Mouse (Mus musculus): ENCODE measurements at regions not wholly inside any gene's neighbourhood (a gene's known extent, or its start where the extent isn't known, plus 50 kb on each side); places are given as distances from the start of the nearest gene placed in this dataset.
"Not testable (repeated sequence)": the region's sequence is repeated elsewhere in the genome, so short reads cannot be mapped to it uniquely, and the experiment has no call there.

DNA sequence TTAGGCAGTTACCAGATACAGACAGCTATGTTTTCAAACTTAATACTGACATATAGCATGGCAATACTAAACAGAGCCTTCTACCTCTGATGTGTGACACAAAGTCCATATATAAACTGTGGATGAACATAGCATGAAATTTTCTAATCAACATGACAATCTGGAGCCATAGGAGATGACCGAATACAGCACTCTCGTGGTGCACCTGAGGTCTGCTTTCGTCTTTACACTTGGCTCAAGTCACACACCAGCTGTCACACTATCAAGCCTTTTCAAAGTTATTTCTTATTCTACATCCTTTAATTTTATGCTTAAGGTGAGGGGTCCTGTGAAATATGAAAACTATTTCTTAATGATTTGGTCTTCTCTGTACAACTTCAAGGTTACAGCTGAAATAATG lies 120.1 kb upstream of the Kcnj3 start:
- H3K4me1 ChIP-seq (ENCODE audit: insufficient read depth), result no peaks in the 10 kb centered on the region
- H3K36me3 ChIP-seq (replicated peaks; ENCODE audit: insufficient read depth, low read length), result no peaks in the 10 kb centered on the region
- no peak overlapping the region for H3K9ac ChIP-seq (replicated peaks)
- 80% methylated on average over 3 of the region's 3 CpGs for WGBS (ENCODE audit: insufficient replicate concordance)
- H3K27me3 ChIP-seq (ENCODE audit: insufficient read depth, low read length), result no peaks in the 10 kb centered on the region
- ATAC-seq (no peak), DNase-seq (no peak)
- no peak overlapping the region for H3K27ac ChIP-seq (ENCODE audit: low read depth)
- no peak overlapping the region for H3K4me3 ChIP-seq (ENCODE audit: low read depth, low read length)
- H3K9me3 ChIP-seq (ENCODE audit: low read length), result no peaks in the 10 kb centered on the region
- H3K4me2 ChIP-seq (ENCODE audit: low read depth, low read length), result no peak overlapping the region
- no peak for TF ChIP-seq EP300 (IDR thresholded peaks at IDR 0.05; ENCODE audit: low read depth)
- TF ChIP-seq CTCF (IDR thresholded peaks at IDR 0.05; ENCODE audit: low read depth), result no peak

DNA sequence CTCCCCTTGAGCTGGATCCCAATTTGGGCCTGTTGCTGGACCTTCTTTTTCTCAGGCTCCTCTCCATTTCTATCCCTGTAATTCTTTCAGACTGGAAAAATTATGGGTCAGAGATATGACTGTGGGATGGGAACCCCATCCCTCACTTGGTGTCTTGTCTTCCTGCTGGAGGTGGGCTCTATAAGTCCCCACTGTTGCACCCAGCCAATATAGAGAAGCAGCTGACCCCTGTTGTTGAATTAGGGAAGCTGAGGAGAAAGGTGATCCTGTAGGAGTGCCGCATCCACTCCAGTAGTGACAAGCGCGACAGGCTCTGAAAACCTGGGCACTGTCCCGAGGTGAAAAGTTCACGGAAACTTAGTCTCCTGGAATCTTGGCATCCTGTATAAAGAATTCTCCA lies 81.7 kb upstream of the Kcnj3 start:
- WGBS (ENCODE audit: insufficient replicate concordance), result 87% methylated on average over 5 of the region's 5 CpGs

More for the DNA sequence above, 81.7 kb upstream of the Kcnj3 start:
- not testable (repeated sequence) for H3K4me3 ChIP-seq (ENCODE audit: low read depth, low read length); ATAC-seq; DNase-seq; H3K36me3 ChIP-seq (replicated peaks; ENCODE audit: insufficient read depth, low read length); H3K9me3 ChIP-seq (ENCODE audit: low read length); H3K4me1 ChIP-seq (ENCODE audit: insufficient read depth); H3K27ac ChIP-seq (ENCODE audit: low read depth); H3K27me3 ChIP-seq (ENCODE audit: insufficient read depth, low read length); H3K9ac ChIP-seq (replicated peaks); H3K4me2 ChIP-seq (ENCODE audit: low read depth, low read length)

All from liver, postnatal 0 days (tissue).